Mouse (Mus musculus): ENCODE measurements around the gene Mogat2. TPM values are rescaled to one million over a fixed set of nuclear protein-coding genes. Genes with fewer than 3 reads are reported as not detected.

Gene Mogat2
- total RNA-seq, 4 experiments from 2014 or later, result 0.25 to 1.5 (median 0.51) TPM

DNA sequence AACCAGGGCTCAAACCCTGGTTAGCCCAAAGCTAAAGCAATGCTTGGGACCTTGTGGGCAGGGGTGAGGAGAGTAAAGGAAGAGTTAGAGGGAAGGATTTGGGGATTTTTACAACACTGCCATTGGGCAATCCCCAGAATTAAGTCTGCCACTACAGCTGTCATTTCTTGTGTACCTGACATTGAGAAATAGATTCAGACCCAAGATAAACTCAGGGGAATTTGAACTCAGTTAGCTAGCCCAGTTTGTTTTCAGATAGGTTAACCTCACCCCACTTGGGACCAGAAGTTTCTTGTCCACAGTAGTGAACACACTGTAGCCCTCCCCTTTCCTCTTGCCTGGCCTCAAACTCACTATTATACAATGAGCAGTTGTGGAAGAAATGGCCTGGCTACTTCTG lies 47.0 kb downstream of the Mogat2 start:
- no peak for DNase-seq

GRCm38 (mm10) chr7:99189885-99190284 lies 48.5 kb downstream of the Mogat2 start:
- DNase-seq, result no peak

- DNase-seq, result peak; percentile 53
Observed at GRCm38 (mm10) chr7:99188630-99189029, 49.8 kb downstream of the Mogat2 start.

- no peak for DNase-seq
Observed at GRCm38 (mm10) chr7:99187451-99187850, 51.0 kb downstream of the Mogat2 start.

- no peak for DNase-seq
Observed at GRCm38 (mm10) chr7:99185405-99185804, 53.0 kb downstream of the Mogat2 start.

DNA sequence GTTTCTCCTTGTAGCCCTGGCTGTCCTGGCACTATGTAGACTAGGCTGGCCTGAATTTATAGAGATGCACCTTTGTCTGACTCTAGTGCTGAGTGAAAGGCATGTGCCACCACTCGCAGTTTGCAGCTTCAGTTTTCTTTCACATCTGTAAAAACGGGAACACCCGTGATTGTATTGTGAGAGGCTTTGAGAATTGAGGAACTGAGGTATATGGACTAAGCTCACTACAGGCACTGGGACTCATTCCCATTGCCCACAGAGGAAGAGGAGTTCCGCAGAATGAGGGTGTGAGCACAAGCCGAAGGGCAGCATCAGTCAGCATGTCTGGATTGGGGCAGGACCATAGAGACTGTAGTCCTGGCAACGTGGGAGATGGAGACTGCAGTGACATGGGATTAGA lies 54.7 kb downstream of the Mogat2 start:
- DNase-seq, result no peak

GRCm38 (mm10) chr7:99182432-99183172 lies 55.8 kb downstream of the Mogat2 start, which contains the start of gene Dgat2:
Gene Dgat2 (minus strand): TSS chr7:99182719.
- DNase-seq, result peak; percentile 90

- no peak for DNase-seq
Observed at GRCm38 (mm10) chr7:99181619-99182431, 56.6 kb downstream of the Mogat2 start.

- DNase-seq, result no peak
Observed at GRCm38 (mm10) chr7:99180162-99180561, 58.3 kb downstream of the Mogat2 start.

DNA sequence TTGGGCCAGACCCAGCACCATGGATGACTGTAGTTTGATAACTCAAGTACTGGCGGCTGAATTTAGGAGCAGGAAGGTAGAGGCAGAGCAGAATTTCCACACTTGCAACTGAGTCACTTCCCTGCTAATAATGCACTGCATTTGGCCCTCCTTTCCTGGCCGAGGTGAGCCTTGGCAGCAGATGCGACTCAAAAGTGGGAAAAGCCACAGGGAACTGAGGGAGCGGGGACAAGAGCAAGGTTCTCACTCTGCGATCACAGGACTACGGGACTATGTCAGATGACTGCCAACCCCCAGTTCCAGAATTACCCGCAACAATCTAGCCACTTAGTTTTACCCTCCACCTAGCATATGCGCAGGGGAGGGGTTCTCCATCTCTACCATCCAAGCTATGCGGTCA lies 59.1 kb downstream of the Mogat2 start:
- no peak for DNase-seq

GRCm38 (mm10) chr7:99177386-99177785 lies 61.0 kb downstream of the Mogat2 start:
- DNase-seq, result no peak

GRCm38 (mm10) chr7:99175666-99176065 lies 62.8 kb downstream of the Mogat2 start:
- no peak for DNase-seq

GRCm38 (mm10) chr7:99175118-99175517 lies 63.3 kb downstream of the Mogat2 start:
- no peak for DNase-seq

DNA sequence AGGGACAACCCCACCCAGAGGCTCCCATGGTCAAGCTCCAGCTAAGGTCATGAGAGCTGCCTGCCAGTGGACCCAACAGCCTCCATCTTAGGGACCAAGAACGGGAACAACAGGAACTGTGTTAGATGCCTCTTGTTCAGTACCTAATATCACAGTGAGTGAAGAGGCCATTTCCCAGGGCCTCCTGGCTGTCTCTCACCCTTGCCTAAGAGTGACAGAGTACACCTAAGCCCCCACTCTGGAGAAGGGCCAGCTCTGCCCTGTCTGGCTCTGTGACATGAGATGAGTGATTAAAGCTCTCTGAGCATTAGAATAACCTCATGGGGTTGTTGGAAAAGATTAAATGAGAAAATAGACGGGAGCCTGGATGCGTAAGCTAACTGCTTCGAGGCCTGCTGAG lies 64.4 kb downstream of the Mogat2 start:
- no peak for DNase-seq

GRCm38 (mm10) chr7:99172898-99173297 lies 65.5 kb downstream of the Mogat2 start:
- no peak for DNase-seq

- DNase-seq, result no peak
Observed at GRCm38 (mm10) chr7:99171730-99172463, 66.5 kb downstream of the Mogat2 start.

- DNase-seq, result no peak
Observed at GRCm38 (mm10) chr7:99170519-99170918, 67.9 kb downstream of the Mogat2 start.

- no peak for DNase-seq
Observed at GRCm38 (mm10) chr7:99169717-99170403, 68.6 kb downstream of the Mogat2 start.

All from adrenal gland, adult 8-10 months (tissue).